Mouse (Mus musculus) heart, embryonic 13.5 days (tissue): Measurements from ENCODE around the gene Hspb7. TPM values are rescaled to one million over a fixed set of nuclear protein-coding genes. Genes with fewer than 3 reads are reported as not detected.

Source experiments
- ATAC-seq: fragments of 200-750 bp; cut with Nextera tagmentation; 2 replicates; pipeline ENCODE4 v1.8.0; 2017; ENCODE audit warnings: moderate TSS enrichment; ENCODE audit not compliant: insufficient number of reproducible peaks, low FRiP score, low TSS enrichment; ENCODE audit errors: extremely low read depth
- H3K27ac ChIP-seq: fragments of 300-500 bp; sonication (generic); replicated peaks from 2 replicates; pipeline ENCODE4 v1.5.1; 2015; ENCODE audit warnings: moderate library complexity, mild to moderate bottlenecking, inconsistent platforms
- H3K27me3 ChIP-seq: fragments of 300-500 bp; sonication (generic); replicated peaks from 2 replicates; pipeline ENCODE4 v1.6.1; 2015; ENCODE audit warnings: mild to moderate bottlenecking, inconsistent platforms
- H3K36me3 ChIP-seq: fragments of 300-500 bp; sonication (generic); 2 replicates; pipeline ENCODE4 v1.6.1; 2015; ENCODE audit warnings: mild to moderate bottlenecking, inconsistent platforms
- H3K4me1 ChIP-seq: fragments of 300-500 bp; sonication (generic); 2 replicates; pipeline ENCODE4 v1.6.1; 2015; ENCODE audit warnings: inconsistent platforms
- H3K4me2 ChIP-seq: fragments of 300-500 bp; sonication (generic); 2 replicates; pipeline ENCODE4 v1.6.1; 2015; ENCODE audit warnings: inconsistent platforms, mild to moderate bottlenecking, moderate library complexity
- H3K4me3 ChIP-seq: fragments of 300-500 bp; sonication (generic); 2 replicates; pipeline ENCODE4 v1.5.1; 2015; ENCODE audit warnings: moderate library complexity, mild to moderate bottlenecking, inconsistent platforms
- H3K9ac ChIP-seq: fragments of 300-500 bp; sonication (generic); 2 replicates; pipeline ENCODE4 v1.6.1; 2015; ENCODE audit warnings: inconsistent platforms, mild to moderate bottlenecking, moderate library complexity
- H3K9me3 ChIP-seq: fragments of 300-500 bp; sonication (generic); 2 replicates; pipeline ENCODE4 v1.6.1; 2016; ENCODE audit warnings: inconsistent platforms
- WGBS: fragments of 180-500 bp; shearing (Covaris S2); methylation state at CpG from one replicate; pipeline ENCODE4 v1.1.7; 2015; ENCODE audit warnings: mixed read lengths; 5-methylcytosine and 5-hydroxymethylcytosine counted together
- polyA plus RNA-seq: library from polyadenylated mRNA; unstranded; fragments of >200 nt; fragmentation: Nextera tagmentation; extraction: Ambion mirVana; gene quantifications from 2 replicates; pipeline ENCODE4 v1.2.1, GENCODE M21; 2015

Gene Hspb7
- polyA plus RNA-seq, 1 experiment from 2014 or later = 183 TPM

GRCm38 (mm10) chr4:141397861-141398260 lies 22.7 kb upstream of the Hspb7 start:
- H3K4me2 ChIP-seq = no peak overlapping the region
- no peak overlapping the region for H3K27ac ChIP-seq
- ATAC-seq = no peak
- H3K36me3 ChIP-seq = no peaks in the 10 kb centered on the region
- no peak overlapping the region for H3K4me3 ChIP-seq
- no peaks in the 10 kb centered on the region for H3K9me3 ChIP-seq
- 75% methylated on average over 12 of the region's 12 CpGs for WGBS
- H3K27me3 ChIP-seq = peaks cover 38% of the 10 kb centered on the region
- H3K4me1 ChIP-seq = peaks cover 9% of the 10 kb centered on the region; the same call in 1 of the 2 replicates
- no peak overlapping the region for H3K9ac ChIP-seq

- Histone ChIP-seq H3K4me1 (peaks cover 9% of the 10 kb centered on the region; the same call in 1 of the 2 replicates), H3K27me3 (peaks cover 38% of the 10 kb centered on the region), H3K9ac (no peak within 1 kb of the TSS; the same call in 1 of the 2 replicates), H3K4me2 (no peak within 1 kb of the TSS), H3K4me3 (no peak within 1 kb of the TSS), H3K27ac (no peak within 1 kb of the TSS), H3K36me3 (no peaks in the 10 kb centered on the region), H3K9me3 (no peaks in the 10 kb centered on the region)
- WGBS = 49% methylated on average over 12 of the region's 12 CpGs
- ATAC-seq = no peak
Observed at GRCm38 (mm10) chr4:141398545-141398944, 22.0 kb upstream of the Hspb7 start, which contains the start of gene Clcnka. Clcnka (minus strand) TSS chr4:141398724.

GRCm38 (mm10) chr4:141400171-141400570 lies 20.4 kb upstream of the Hspb7 start:
- Histone ChIP-seq H3K27me3 (peaks cover 37% of the 10 kb centered on the region), H3K4me3 (no peak overlapping the region), H3K4me2 (no peak overlapping the region), H3K9me3 (no peaks in the 10 kb centered on the region), H3K27ac (no peak overlapping the region), H3K9ac (no peak overlapping the region), H3K36me3 (no peaks in the 10 kb centered on the region), H3K4me1 (peaks cover 9% of the 10 kb centered on the region)
- no peak for ATAC-seq
- 78% methylated on average over 15 of the region's 15 CpGs for WGBS

- Histone ChIP-seq H3K27me3 (peaks cover 12% of the 10 kb centered on the region), H3K36me3 (no peaks in the 10 kb centered on the region), H3K9me3 (no peaks in the 10 kb centered on the region), H3K27ac (peak overlapping the region; percentile 40; the same call in 1 of the 2 replicates), H3K4me1 (peaks cover 34% of the 10 kb centered on the region), H3K4me3 (peak overlapping the region; percentile 18), H3K4me2 (peak overlapping the region; percentile 62), H3K9ac (peak overlapping the region; percentile 73)
- WGBS = 12% methylated on average over 15 of the region's 15 CpGs
- ATAC-seq = peak; percentile 43; the same call in 1 of the 2 replicates
Observed at GRCm38 (mm10) chr4:141404518-141405313, 15.9 kb upstream of the Hspb7 start.

- no peak for ATAC-seq
- WGBS = 85% methylated on average over 3 of the region's 3 CpGs
- H3K27ac ChIP-seq = peak overlapping the region; percentile 40; the same call in 1 of the 2 replicates
Observed at GRCm38 (mm10) chr4:141405314-141405622, 15.3 kb upstream of the Hspb7 start.

GRCm38 (mm10) chr4:141406516-141407299 lies 13.9 kb upstream of the Hspb7 start:
- peaks cover 39% of the 10 kb centered on the region for H3K4me1 ChIP-seq
- ATAC-seq = no peak
- 26% methylated on average over 14 of the region's 14 CpGs for WGBS
- peak overlapping the region; percentile 30 for H3K4me2 ChIP-seq
- 0 out of 2 replicates have a peak overlapping the region, but pooled peaks have one; percentile 1 for H3K9ac ChIP-seq
- no peak overlapping the region for H3K4me3 ChIP-seq
- H3K27me3 ChIP-seq = peaks cover 24% of the 10 kb centered on the region
- H3K36me3 ChIP-seq = no peaks in the 10 kb centered on the region
- H3K9me3 ChIP-seq = no peaks in the 10 kb centered on the region
- H3K27ac ChIP-seq = peak overlapping the region; percentile 33; the same call in 1 of the 2 replicates

More at GRCm38 (mm10) chr4:141405314-141405622, 15.3 kb upstream of the Hspb7 start:
- peaks cover 34% of the 10 kb centered on the region for H3K4me1 ChIP-seq
- peaks cover 13% of the 10 kb centered on the region for H3K27me3 ChIP-seq
- H3K36me3 ChIP-seq = no peaks in the 10 kb centered on the region
- no peak overlapping the region for H3K4me2 ChIP-seq
- H3K4me3 ChIP-seq = no peak overlapping the region
- no peak overlapping the region for H3K9ac ChIP-seq
- no peaks in the 10 kb centered on the region for H3K9me3 ChIP-seq

- no peak overlapping the region for H3K4me2 ChIP-seq
- peaks cover 39% of the 10 kb centered on the region for H3K4me1 ChIP-seq
- H3K9ac ChIP-seq = no peak overlapping the region
- no peak overlapping the region for H3K4me3 ChIP-seq
- no peak overlapping the region for H3K27ac ChIP-seq
- H3K36me3 ChIP-seq = no peaks in the 10 kb centered on the region
- peaks cover 27% of the 10 kb centered on the region for H3K27me3 ChIP-seq
- WGBS = 77% methylated on average over 3 of the region's 3 CpGs
- no peaks in the 10 kb centered on the region for H3K9me3 ChIP-seq
- no peak for ATAC-seq
Observed at GRCm38 (mm10) chr4:141408577-141408976, 12.0 kb upstream of the Hspb7 start.

- H3K4me2 ChIP-seq = peak overlapping the region; percentile 28
- no peak overlapping the region for H3K4me3 ChIP-seq
- H3K9ac ChIP-seq = no peak overlapping the region
- no peak overlapping the region for H3K27ac ChIP-seq
- WGBS = 17% methylated on average over 22 of the region's 22 CpGs
- H3K9me3 ChIP-seq = no peaks in the 10 kb centered on the region
- H3K36me3 ChIP-seq = no peaks in the 10 kb centered on the region
- ATAC-seq = no peak
- H3K27me3 ChIP-seq = peaks cover 21% of the 10 kb centered on the region; the same call in 1 of the 2 replicates
- H3K4me1 ChIP-seq = peaks cover 19% of the 10 kb centered on the region
Observed at GRCm38 (mm10) chr4:141411430-141411992, 9.1 kb upstream of the Hspb7 start.

GRCm38 (mm10) chr4:141415924-141416323 lies 4.7 kb upstream of the Hspb7 start, which contains the start of gene Clcnkb:
Clcnkb (minus strand) TSS chr4:141416014.
- Histone ChIP-seq H3K27ac (no peak within 1 kb of the TSS), H3K27me3 (peaks cover 9% of the 10 kb centered on the region; the same call in 1 of the 2 replicates), H3K4me2 (no peak within 1 kb of the TSS), H3K4me1 (peaks cover 24% of the 10 kb centered on the region), H3K9ac (no peak within 1 kb of the TSS), H3K4me3 (no peak within 1 kb of the TSS), H3K36me3 (no peaks in the 10 kb centered on the region), H3K9me3 (no peaks in the 10 kb centered on the region)
- 61% methylated on average over 7 of the region's 7 CpGs for WGBS
- no peak for ATAC-seq

GRCm38 (mm10) chr4:141419398-141420191 lies 984 bp upstream of the Hspb7 start:
- peak overlapping the region; percentile 90 for H3K4me2 ChIP-seq
- 0 out of 2 replicates have a peak overlapping the region, but pooled peaks have one; percentile 81 for H3K4me3 ChIP-seq
- peaks cover 16% of the 10 kb centered on the region for H3K36me3 ChIP-seq
- 49% methylated on average over 27 of the region's 27 CpGs for WGBS
- H3K9ac ChIP-seq = peak overlapping the region; percentile 99
- H3K27me3 ChIP-seq = 0 out of 2 replicates have a peak, but pooled peaks cover under 1% of the 10 kb centered on the region
- H3K4me1 ChIP-seq = peaks cover 43% of the 10 kb centered on the region
- H3K9me3 ChIP-seq = no peaks in the 10 kb centered on the region
- peak overlapping the region; percentile 98 for H3K27ac ChIP-seq
- ATAC-seq = no peak
